Mouse (Mus musculus) intestine, embryonic 14.5 days (tissue): ENCODE results near the gene Slc9b2. TPM values are rescaled to one million over a fixed set of nuclear protein-coding genes. Genes with fewer than 3 reads are reported as not detected.

ENCODE experiments used
- ATAC-seq: fragments of 200-750 bp; cut with Nextera tagmentation; replicated peaks from 2 replicates; pipeline ENCODE4 v1.8.0; 2017; ENCODE audit warnings: low read depth, moderate number of reproducible peaks, moderate TSS enrichment, moderate library complexity; ENCODE audit not compliant: low FRiP score, low TSS enrichment
- DNase-seq: peaks from one replicate; pipeline ENCODE4 v3.0.0-alpha.2; 2018; ENCODE audit warnings: low spot score
- H3K27ac ChIP-seq: fragments of 300-500 bp; sonication (generic); 2 replicates; pipeline ENCODE4 v1.5.1; 2014; ENCODE audit warnings: low read depth, mild to moderate bottlenecking, control low read depth
- H3K27me3 ChIP-seq: fragments of 300-500 bp; sonication (generic); replicated peaks from 2 replicates; pipeline ENCODE4 v1.6.1; 2014; ENCODE audit warnings: low read length, control low read depth; ENCODE audit not compliant: control insufficient read depth, insufficient read depth
- H3K36me3 ChIP-seq: fragments of 300-500 bp; sonication (generic); 2 replicates; pipeline ENCODE4 v1.6.1; 2014; ENCODE audit warnings: low read length, control low read depth; ENCODE audit not compliant: control insufficient read depth, insufficient read depth
- H3K4me1 ChIP-seq: fragments of 300-500 bp; sonication (generic); replicated peaks from 2 replicates; pipeline ENCODE4 v1.6.1; 2014; ENCODE audit warnings: low read length, control low read depth, mixed read lengths; ENCODE audit not compliant: control insufficient read depth, insufficient read depth
- H3K4me2 ChIP-seq: fragments of 300-500 bp; sonication (generic); 2 replicates; pipeline ENCODE4 v1.6.1; 2014; ENCODE audit warnings: low read length
- H3K4me3 ChIP-seq: fragments of 300-500 bp; sonication (generic); 2 replicates; pipeline ENCODE4 v1.5.1; 2014; ENCODE audit warnings: low read depth, low read length, control low read depth, mixed read lengths
- H3K9ac ChIP-seq: fragments of 300-500 bp; sonication (generic); 2 replicates; pipeline ENCODE4 v1.6.1; 2014; ENCODE audit warnings: mild to moderate bottlenecking, low read length
- H3K9me3 ChIP-seq: fragments of 300-500 bp; sonication (generic); 2 replicates; pipeline ENCODE4 v1.6.1; 2016; ENCODE audit warnings: low read length, control low read depth; ENCODE audit not compliant: control insufficient read depth
- WGBS: fragments of 180-500 bp; shearing (Covaris S2); extraction: QIAGEN DNeasy Blood & Tissue Kit; methylation state at CpG from one replicate; pipeline ENCODE4 v1.1.7; 2014; 5-methylcytosine and 5-hydroxymethylcytosine counted together
- polyA plus RNA-seq: library from polyadenylated mRNA; unstranded; fragments of >200 nt; fragmentation: Nextera tagmentation; extraction: Ambion mirVana; gene quantifications from 2 replicates; pipeline ENCODE4 v1.2.1, GENCODE M21; 2014

Slc9b2 gene
- polyA plus RNA-seq, 1 experiment from 2014 or later = 3.1 TPM

DNA sequence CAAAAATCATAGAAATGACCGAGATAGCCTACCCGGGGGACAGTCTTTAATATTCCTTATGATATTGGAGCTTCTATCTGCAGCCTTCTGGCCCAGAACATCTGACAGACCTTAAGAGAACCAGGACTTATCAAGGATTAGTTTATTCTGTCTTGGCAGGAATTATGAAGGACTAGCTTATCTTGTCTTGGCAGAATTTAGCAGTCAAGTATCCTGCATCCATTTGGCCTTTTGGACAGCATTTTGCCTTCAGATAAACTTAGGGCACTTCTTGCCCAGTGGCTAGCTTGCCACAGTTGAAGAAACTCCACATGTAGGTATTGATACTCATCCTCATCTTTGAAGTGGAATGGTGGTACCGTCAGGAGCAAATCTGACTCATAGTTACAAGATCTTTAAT, 44.4 kb downstream of the Slc9b2 start:
- no peak overlapping the region for H3K27ac ChIP-seq
- no peaks in the 10 kb centered on the region for H3K9me3 ChIP-seq
- H3K4me2 ChIP-seq = no peak overlapping the region
- H3K4me1 ChIP-seq = no peaks in the 10 kb centered on the region
- WGBS = 94% methylated on average over 3 of the region's 3 CpGs
- ATAC-seq (no peak), DNase-seq (no peak)
- no peak overlapping the region for H3K9ac ChIP-seq
- H3K36me3 ChIP-seq = no peaks in the 10 kb centered on the region
- no peak overlapping the region for H3K4me3 ChIP-seq
- H3K27me3 ChIP-seq = no peaks in the 10 kb centered on the region

DNA sequence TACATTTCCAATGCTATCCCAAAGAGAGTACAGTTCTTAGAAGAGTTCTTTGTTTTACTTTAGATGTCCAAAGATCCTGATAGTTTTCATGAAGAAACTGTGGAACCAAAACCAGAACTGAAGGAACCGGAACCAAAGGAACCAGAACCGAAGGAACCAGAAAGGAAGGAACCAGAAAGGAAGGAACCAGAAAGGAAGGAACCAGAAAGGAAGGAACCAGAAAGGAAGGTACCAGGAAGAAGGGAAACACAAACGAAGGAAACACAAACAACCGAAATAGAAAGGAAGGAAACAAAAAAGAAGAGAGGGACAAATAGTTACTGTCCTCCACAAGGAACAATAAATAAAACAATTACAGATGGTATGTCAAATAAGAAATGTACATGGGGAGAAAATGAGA, 49.9 kb downstream of the Slc9b2 start:
- no peaks in the 10 kb centered on the region for H3K4me1 ChIP-seq
- H3K9me3 ChIP-seq = no peaks in the 10 kb centered on the region
- DNase-seq (no peak), ATAC-seq (no peak)
- no peaks in the 10 kb centered on the region for H3K27me3 ChIP-seq
- 90% methylated on average over 4 of the region's 4 CpGs for WGBS
- no peak overlapping the region for H3K4me3 ChIP-seq
- no peak overlapping the region for H3K9ac ChIP-seq
- H3K27ac ChIP-seq = no peak overlapping the region
- no peaks in the 10 kb centered on the region for H3K36me3 ChIP-seq
- H3K4me2 ChIP-seq = no peak overlapping the region

DNA sequence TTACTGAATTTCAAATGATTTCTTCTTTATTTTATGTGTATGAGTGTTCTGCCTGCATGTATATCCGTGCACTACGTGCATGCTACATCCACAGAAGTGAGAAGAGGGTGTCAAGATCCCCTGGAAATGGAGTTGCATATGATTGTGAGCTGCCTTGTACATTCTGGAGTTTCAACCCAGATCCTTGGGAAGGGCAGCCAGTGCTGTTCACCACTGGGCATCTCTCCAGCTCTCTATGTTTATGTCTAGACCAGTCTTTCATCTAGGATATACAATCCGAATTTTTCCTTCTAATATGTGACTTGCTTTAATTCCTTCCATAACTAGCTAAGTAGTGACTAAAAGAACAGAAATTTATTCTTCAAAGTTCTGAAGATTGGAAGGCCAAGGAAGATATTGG, 68.3 kb downstream of the Slc9b2 start:
- ATAC-seq (no peak), DNase-seq (no peak)
- H3K9ac ChIP-seq = no peak overlapping the region
- no peak overlapping the region for H3K4me2 ChIP-seq
- no peaks in the 10 kb centered on the region for H3K4me1 ChIP-seq
- H3K27ac ChIP-seq = no peak overlapping the region
- 73% methylated on average over 3 of the region's 3 CpGs for WGBS
- H3K9me3 ChIP-seq = no peaks in the 10 kb centered on the region
- H3K4me3 ChIP-seq = no peak overlapping the region
- H3K27me3 ChIP-seq = no peaks in the 10 kb centered on the region
- no peaks in the 10 kb centered on the region for H3K36me3 ChIP-seq

DNA sequence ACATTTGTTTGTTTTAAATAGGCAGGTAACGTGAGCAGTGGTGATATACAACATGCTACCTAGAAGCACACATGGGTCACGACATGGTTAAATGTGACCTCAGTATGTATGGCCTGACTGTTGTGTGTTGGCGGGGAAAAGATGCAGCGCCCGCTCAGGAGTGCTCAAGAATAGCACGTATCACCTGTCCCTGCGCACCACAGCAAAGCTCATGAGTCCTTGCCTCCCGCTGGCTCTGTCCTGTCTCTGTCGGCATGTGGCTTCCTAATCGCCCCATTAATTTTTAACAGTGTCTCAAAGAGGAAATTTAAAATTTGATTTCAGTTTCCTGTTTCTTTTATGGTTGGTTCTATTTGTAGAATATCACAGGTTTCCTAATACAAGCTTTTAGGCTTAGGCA, 69.9 kb downstream of the Slc9b2 start:
- DNase-seq (no peak), ATAC-seq (no peak)
- H3K9me3 ChIP-seq = no peaks in the 10 kb centered on the region
- no peaks in the 10 kb centered on the region for H3K4me1 ChIP-seq
- no peak overlapping the region for H3K9ac ChIP-seq
- H3K4me2 ChIP-seq = no peak overlapping the region
- no peak overlapping the region for H3K27ac ChIP-seq
- no peaks in the 10 kb centered on the region for H3K36me3 ChIP-seq
- H3K4me3 ChIP-seq = no peak overlapping the region
- no peaks in the 10 kb centered on the region for H3K27me3 ChIP-seq
- 78% methylated on average over 10 of the region's 10 CpGs for WGBS

DNA sequence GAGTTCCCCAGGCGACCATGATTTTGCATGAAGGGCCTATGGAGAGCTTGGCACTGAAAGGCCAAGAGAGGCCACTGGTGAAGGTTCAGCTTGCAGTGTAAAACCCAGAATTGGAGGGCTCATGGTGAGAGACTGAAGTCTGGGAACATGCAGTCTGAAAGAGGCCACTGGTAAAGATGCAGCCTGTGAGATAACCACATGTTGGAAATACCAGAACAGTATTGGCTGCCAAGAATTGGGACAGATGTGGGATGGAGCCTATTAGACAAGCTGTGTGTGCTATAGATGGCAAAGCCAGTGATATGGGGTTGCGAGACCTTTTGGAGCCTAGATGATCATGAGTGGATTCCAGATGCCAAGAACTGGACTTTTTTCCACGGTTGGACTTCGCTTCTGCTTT, 72.4 kb downstream of the Slc9b2 start:
- H3K4me1 ChIP-seq = no peaks in the 10 kb centered on the region
- H3K4me2 ChIP-seq = no peak overlapping the region
- DNase-seq = no peak
- H3K4me3 ChIP-seq = no peak overlapping the region
- H3K27me3 ChIP-seq = no peaks in the 10 kb centered on the region
- H3K9me3 ChIP-seq = no peaks in the 10 kb centered on the region
- no peak overlapping the region for H3K27ac ChIP-seq
- 94% methylated on average over 4 of the region's 4 CpGs for WGBS
- no peak overlapping the region for H3K9ac ChIP-seq
- H3K36me3 ChIP-seq = no peaks in the 10 kb centered on the region
- no peak for ATAC-seq

DNA sequence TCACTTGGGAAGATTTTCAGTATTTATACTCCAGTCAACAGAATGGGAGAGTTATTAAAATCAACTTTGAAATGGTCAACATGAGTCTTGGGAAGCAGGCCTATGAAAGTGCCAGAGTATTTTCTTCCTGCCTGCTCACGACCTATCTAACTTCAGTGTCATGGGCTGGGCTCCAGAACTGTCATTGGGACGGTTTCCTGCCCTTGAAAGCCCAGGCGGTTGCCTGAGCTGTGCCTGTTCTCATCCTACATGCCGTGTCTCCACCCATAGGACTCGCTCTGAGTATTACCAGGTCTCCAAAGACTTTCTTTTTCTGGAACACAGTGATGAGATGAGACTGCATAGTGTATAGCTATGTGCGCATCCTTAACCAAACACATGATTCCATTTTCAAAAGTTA, 85.7 kb downstream of the Slc9b2 start:
- Histone ChIP-seq H3K27ac (no peak overlapping the region), H3K36me3 (no peaks in the 10 kb centered on the region), H3K4me3 (no peak overlapping the region), H3K27me3 (no peaks in the 10 kb centered on the region), H3K9me3 (no peaks in the 10 kb centered on the region), H3K4me2 (no peak overlapping the region), H3K9ac (no peak overlapping the region), H3K4me1 (no peaks in the 10 kb centered on the region)
- ATAC-seq = no peak
- 63% methylated on average over 6 of the region's 6 CpGs for WGBS
- DNase-seq = no peak

Other genes with a start within 250 kb of the Slc9b2 start
- gene Cenpe, start 95.2 kb upstream of the Slc9b2 start, polyA plus RNA-seq = 27.9 and 30.8 TPM in 2 replicates
- gene Bdh2, start 26.5 kb upstream of the Slc9b2 start, polyA plus RNA-seq = 7.5 and 11.3 TPM in 2 replicates
- 0.22 and 0.45 TPM in 2 replicates for gene Slc9b1, start 40.3 kb downstream of the Slc9b2 start, polyA plus RNA-seq
- gene Cisd2, start 116.2 kb downstream of the Slc9b2 start, polyA plus RNA-seq = 56.3 and 57.6 TPM in 2 replicates
- 521 and 530 TPM in 2 replicates for gene Ube2d3, start 130.4 kb downstream of the Slc9b2 start, polyA plus RNA-seq
- 17.2 and 17.3 TPM in 2 replicates for gene Manba, start 177.9 kb downstream of the Slc9b2 start, polyA plus RNA-seq